Mouse (Mus musculus): ENCODE data around the gene Kif15.

Gene Kif15

DNA sequence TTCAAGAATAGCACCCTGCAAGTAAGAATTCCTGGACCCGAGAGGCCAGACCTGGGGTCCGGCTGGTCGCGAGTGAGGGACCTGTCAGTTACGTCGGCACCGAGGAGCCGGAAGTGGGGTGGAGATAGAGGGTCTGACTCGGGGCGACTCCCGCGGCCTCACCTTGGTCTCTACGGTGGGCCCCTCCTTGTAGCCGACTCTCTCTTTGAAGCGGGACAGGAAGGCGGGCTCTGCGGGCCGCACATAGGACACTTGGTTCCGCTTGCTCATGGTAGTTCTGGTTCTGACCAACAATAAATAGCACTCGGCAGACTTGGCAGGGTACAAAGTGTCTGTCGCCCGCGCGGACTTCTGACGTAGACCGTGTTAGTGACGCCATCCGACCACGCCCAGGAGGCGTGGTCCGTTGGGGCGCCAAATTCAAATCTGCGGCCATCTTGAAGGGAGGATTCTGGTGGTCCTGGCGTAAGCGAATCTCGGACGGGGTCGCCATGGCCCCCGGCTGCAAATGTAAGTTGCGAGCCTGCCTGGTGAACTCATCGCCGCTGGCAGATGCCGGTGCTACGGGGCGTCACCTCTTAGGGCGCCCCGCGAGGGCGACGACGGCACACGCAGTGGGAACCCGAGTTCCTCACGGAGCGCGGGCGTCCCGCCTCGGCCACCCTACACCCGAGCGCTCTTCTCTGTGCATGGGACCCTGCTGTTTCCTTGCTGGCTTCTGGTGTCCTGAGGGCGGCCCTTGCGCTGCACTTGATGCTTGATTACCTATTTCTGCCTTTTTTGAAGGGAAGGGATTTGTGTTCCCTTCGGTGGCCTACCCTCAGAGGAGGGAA is at the start of gene Kif15, which contains the start of gene 1110059G10Rik:
TSS of gene Kif15 (plus strand) at position 404 of the 833 bp plus-strand sequence.
TSS of gene 1110059G10Rik (minus strand) at position 358 of the 833 bp plus-strand sequence.
- DNase-seq (ENCODE audit: low spot score): peak; percentile 90

DNA sequence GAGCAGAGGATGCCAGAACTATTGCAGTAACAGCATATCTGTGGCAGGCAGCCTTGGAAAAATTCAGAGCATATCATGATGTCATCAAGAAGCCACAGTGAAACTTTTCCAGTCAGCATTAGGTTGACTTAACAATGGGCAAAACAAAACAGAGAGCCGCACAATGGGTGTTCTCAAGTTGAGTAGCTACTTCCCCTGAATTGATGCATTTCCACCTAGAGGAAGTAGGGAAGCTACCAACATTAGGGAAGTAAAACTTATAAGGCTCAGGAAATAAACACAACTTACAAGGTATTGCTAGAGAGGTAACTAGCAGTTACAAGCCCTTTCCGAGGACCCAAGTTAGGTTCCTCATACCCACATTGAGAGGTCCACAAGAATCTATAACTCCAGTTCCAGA is 49.8 kb upstream of the Kif15 start:
- DNase-seq (ENCODE audit: low spot score): no peak

DNA sequence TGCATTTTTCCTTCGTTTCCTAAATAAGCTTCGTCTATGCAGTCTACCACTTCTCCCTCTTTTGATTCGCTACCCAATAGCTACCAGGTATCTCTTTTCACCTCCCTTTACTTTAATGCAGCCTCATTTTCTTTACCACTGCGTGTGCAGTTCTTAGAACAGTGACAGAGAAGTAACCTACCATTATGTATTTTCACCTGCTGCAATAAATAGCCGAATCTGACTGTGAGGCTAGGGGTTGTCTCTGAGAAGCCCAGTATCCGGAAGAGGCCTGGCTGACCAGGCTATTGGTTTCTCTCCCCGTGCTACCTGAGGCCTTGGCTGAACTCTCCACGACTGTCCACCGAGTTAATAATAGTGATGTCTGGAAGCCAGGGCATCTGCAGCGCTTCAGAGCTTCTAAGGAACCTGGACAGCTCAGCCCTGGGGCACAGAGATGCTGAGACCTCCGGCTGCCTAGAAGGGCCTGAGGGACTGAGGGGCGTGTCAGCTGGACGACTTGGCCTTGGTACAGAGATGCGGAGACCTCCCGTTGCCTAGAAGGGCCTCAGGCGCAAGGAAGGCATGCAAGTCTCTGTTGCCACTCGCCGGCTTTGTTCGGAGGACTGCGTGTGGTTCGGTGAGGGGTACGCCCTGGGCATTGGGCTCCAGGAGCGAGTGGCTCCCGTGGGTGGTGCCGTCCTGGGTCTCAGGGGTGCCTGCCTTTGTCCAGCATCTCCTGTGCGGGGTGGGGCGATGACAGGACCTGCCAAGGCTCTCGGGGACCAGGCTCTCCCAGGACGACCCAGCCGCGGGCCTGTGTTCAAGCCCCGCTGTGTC is 47.9 kb upstream of the Kif15 start:
- DNase-seq (ENCODE audit: low spot score): peak; percentile 73

DNA sequence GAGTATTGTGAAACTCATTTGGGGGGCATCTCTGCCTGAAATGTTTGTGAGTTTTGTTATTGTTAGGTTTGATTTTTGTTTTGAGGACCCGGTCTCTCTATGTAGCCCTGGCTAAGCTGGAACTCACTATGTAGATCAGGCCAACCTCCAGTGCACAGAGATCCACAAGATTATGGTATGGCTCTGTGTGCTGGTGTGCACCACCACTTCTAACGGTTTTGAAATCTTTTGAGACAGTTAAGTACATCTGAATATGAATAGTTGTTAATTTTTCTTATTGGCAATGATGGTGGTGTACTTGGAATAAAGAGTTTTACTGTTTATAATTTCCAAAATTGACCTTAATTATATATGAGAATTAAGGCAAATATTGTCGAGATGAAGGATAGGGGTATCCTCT is 28.4 kb upstream of the Kif15 start:
- no peak for DNase-seq (ENCODE audit: low spot score)

DNA sequence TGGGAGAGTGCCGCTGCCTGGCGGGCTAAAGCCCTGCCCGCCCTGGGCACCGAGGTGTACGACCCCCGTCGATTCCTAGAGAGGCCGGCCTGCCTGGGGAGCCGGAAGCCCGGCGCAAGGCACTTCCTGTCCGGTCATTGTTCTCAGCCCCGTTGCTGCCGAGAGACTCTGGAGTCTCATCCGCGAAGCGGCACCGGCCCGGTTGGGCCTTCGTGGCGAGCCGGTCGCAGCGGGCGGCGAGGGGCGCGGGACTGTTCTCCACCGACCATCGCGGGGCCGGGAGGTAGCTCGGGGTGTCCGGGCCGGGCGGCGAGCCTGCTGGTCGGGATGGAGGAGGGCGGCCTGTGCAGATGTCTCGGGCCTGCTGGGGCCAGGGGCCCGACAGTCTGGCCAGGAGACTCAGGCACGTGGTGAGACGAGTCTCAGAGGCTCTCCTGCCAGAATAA is 27.9 kb upstream of the Kif15 start, which contains the start of gene Zfp105:
TSS of gene Zfp105 (plus strand) at position 137 of the 446 bp plus-strand sequence.
- peak; percentile 79 for DNase-seq (ENCODE audit: low spot score)

DNA sequence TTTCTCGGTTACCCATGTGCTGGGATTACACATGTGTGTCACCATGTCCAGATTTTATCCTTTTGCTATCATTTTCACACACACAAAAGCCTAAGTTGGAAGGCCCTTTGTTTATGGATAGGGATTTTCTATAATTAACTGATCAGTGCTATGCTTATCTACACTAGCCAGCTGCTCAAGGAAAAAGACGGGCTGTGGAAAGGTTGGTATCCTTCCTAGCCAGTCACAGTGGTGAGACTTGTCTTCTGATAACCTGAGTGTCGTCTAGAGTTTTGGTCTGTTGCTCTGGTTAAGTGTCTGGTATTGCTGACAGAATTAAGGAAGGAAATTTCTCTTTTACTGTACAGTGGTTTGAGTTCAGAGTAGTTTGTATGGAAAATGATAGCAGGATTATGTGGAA is 21.9 kb upstream of the Kif15 start:
- no peak for DNase-seq (ENCODE audit: low spot score)

DNA sequence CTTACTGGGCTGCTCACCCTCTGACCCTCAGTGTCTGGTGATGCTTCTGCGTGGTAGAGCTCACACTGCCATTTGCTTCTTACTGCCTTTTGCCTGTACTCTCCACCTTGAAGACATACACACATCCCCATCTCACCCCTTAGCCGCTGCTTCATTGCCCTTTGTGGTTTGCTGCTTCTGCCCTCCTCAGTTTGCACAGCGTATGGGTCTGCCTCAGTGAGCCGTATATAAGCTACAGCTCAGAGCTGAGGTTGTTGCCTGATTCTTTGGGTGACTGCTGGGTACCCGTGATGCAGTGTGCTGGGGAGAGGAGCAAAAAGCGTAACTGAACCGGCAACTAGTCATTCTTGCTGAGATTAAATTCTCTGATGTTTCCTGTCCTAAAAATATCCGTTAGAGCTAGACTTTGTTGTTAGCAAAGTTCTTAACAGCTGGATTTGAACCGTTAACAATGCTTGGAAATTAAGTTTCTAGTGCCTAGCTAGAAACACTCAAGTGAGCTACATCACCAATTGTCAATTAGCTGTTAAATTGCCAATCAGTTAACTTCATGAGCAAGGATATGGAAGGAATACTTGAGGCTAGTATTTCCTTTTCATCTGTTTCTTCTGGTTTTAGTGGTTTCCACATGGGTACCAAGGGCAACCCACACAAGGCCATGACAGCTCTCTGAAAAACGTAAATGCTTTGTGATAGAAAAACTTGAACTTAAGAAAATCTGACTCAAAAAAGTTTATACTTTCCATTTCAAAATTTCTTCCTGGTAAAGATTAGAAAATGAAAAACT is 47.8 kb downstream of the Kif15 start:
- no peak for DNase-seq (ENCODE audit: low spot score)

DNA sequence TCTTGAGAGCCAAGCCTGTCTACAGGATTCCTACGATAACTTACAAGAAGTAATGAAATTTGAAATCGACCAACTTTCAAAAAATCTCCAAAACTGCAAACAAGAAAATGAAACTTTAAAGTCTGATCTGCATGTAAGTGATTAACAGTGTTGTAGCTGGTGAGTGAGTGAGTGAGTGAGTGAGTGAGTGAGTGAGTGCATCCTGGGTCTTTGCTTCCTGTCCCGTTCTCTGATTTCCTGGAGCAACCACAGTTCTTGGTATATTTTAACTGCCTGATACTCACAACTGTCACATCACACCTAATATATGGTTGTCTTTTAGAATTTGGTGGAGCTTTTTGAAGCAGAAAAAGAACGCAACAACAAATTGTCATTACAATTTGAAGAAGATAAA is 48.3 kb downstream of the Kif15 start:
- no peak for DNase-seq (ENCODE audit: low spot score)

DNA sequence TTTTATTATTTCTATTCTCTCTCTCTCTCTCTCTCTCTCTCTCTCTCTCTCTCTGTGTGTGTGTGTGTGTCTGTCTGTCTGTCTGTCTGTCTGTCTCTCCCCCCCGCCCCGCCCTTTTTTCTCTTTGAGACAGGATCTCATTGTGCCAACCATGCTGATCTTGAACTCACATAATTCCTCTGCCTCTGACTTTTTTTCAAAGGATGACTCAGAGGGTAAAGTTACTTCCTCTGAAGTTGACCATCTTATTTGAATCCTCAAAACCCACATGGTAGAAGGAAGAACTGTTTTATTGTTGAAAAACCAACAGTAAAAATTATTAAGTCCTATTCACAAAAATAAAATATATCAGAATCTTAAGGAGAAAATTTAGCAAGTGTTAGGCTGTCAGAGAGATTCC is 53.9 kb downstream of the Kif15 start:
- DNase-seq (ENCODE audit: low spot score): no peak

DNA sequence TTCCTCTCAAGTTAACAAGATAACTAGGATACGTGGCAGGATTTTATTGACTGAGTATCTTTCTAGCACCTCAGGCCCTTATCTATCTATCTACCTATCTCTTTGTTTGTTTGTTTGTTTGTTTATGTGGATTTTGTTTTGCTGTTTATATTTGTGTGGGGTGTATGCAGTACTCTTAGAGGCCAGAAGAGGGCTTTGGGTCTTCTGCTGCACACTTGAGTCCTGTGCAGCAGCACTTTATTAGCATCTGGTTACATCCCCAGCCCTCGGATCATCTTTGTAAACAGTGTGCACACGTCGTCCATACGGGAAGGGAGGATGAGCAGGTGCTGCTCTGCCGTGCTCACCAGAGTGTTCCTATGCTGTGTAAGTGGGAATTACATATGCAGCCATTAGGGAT is 55.2 kb downstream of the Kif15 start:
- DNase-seq (ENCODE audit: low spot score): no peak

DNA sequence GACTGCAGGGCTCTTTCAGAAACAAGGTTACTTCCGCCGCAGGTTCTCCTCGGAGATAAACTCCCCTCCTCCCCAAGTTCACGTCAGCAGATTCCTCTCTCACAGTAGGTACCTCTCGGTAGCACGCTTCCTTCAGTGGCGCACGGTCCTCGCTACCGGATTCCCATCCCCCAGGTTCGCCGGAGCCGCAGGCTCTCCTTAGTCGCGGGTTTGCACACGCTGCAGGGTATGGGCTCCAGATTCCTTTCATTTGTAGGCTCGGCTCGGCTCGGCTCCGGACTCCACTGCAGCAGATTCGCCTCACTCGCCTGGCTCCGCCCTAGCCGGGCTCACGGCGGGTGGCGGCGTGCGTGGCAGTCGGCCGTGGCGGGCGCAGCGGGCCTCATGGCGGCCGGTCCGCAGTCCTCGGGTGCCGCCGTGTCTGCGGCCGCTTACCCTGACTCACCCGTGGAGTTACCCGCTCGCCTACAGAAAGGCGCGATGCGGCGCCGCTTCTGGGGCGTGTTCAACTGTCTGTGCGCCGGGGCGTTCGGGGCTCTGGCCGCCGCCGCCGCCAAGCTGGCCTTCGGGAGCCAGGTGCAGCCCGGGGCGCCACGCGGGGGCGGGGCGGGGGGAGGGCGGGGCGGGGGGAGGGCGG is 70.3 kb downstream of the Kif15 start, which contains the start of gene Tmem42:
TSS of gene Tmem42 (plus strand) at position 332 of the 637 bp plus-strand sequence.
- peak; percentile 88 for DNase-seq (ENCODE audit: low spot score)

DNA sequence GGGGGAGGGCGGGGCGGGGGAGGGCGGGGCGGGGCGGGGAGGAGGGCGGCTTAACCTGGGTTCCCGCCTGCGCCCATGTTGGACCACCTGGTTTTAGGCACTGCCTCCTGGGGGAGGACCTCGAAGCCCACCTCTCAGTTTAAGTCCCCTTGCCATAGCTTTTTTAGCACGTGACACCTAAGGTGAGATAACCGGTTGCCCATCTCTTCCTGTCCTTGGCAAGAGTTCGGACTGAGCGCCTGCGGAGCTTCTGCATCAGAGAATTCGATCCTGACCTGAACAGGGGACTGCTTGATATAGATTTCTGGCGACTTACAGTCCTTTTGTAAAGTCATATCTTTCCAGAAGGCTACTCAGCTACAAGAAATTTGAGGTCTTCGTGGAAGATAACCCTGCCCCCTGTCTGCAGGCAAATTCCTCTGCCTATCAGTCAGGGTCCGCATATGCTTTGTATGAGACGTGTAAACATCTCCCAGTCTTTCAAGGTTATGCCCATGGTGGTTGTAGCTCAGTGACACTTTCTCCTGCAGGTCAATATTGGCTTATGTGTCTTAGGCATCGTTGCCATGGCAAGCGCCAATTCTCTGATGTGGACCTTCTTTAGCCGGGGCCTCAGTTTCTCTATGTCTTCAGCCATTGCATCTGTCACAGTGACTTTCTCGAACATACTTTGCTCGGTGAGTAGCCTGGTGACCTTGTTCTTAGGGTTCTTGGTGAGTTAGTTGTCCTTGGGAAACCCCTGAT is 71.0 kb downstream of the Kif15 start:
- DNase-seq (ENCODE audit: low spot score): no peak

DNA sequence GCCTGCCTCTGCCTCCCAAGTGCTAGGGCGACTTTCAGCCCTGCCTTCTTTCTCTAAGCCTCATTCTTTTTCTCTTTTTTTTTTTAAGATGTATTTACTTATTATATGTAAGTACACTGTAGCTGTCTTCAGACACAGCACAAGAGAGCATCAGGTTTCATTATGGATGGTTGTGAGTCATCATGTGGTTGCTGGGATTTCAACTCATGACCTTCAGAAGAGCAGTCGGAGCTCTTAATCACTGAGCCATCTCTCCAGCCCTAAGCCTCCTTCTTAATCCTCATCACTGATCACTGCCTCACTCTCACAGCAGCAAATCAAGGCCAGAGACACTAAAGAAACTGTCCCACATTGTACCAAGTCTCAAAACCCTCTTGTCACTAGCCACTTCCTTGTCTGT is 73.4 kb downstream of the Kif15 start:
- DNase-seq (ENCODE audit: low spot score): no peak

DNA sequence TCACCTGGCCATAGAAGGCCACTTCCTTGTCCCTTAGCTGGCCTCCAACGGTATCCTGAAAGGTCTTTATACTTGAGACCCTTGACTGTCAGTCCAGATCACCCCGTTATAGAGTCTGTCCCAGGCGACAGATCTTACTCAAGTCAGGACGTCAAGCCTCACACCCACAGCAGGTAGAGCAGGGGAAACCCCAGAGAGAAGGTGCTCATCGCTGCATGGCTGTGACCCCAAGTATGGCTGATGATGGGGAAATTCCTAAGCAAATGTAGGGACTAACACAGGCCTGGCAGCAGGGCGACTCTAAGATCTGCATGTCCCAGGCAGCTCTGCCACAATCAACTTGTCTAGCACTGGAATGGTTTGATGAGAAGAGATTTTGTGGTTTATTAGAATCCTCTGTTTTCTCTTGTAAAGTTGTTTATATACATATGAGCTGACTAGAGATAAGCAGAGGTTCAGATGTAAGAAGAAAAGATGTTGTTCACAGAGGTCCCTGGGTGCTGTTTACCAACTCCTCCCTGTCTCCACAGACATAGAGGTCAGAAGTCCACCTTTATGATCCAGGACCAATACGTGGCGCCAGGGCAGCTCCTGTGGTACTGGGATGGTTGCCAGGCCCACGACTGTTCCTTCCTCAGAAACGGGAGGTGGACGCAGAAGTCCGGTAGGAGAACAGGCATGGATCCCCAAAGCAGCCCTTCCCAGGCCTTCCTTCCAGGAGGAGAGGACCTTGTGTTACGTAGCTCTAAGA is 80.8 kb downstream of the Kif15 start:
- no peak for DNase-seq (ENCODE audit: low spot score)

DNA sequence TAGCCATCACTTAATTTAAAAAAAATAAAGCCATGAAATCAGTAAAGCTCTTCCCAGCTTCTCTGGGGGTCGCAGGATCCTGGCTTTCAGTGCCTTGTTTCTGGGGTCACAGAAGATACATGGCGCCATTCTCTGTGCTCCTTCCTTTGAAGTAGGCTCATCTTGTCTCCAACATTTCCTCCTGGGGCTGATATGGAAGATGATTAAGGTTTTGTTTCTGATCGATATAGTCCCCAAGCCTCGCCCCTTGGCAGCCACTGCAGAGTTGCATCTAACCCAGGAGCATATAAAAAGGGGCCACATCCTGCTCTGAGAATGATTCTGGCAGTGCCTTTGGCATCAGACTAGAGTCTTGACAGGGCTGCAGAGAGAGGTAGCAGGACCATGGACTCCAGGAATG is 83.6 kb downstream of the Kif15 start, which contains the start of gene Tgm4:
TSS of gene Tgm4 (plus strand) at position 301 of the 400 bp plus-strand sequence.
- no peak for DNase-seq (ENCODE audit: low spot score)

DNA sequence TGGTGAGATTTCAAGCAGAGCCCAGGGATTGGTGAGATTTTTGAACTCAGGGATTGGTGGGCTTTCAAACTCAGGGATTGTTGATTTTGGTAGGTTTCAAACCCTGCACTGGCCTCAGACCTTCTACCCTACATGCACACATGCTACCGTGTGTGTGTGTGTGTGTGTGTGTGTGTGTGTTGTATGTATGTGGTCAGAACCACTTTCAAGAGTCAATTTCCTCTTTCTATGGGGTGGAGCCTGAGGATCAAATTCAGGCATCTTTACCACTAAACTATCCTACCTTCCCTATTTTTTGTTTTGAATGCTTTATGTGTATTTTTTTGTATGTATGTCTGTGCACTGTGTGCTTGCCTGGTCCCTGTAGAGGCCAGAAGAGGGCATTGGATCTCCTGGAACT is 96.8 kb downstream of the Kif15 start:
- DNase-seq (ENCODE audit: low spot score): no peak

DNA sequence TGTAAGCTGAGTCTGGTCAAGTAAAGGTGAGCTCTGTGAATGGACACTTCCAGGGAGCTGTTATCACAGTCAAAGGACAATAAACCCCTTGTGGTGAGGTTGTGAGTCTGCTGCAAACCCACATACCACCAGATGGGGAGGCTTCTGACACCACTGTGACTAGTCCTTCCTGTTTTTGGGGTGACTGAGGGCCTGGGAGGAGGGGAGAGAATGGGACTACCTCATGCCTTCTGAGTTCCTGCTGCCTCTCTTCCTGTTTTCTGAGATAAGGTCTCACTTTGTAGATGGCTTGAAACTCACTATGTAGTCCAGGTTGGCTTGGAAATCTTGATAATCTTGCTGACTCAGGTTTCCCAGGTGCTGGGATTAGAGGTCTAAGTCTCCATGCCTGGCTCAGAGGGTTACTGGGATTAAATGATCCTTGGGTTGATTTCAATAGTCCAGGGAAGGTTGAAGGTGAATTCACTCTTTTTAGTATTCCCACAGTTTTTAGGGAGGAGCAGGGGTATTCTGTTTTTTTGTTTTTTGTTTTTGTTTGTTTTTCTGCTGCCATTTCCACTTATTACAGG is 108.0 kb downstream of the Kif15 start:
- DNase-seq (ENCODE audit: low spot score): no peak

DNA sequence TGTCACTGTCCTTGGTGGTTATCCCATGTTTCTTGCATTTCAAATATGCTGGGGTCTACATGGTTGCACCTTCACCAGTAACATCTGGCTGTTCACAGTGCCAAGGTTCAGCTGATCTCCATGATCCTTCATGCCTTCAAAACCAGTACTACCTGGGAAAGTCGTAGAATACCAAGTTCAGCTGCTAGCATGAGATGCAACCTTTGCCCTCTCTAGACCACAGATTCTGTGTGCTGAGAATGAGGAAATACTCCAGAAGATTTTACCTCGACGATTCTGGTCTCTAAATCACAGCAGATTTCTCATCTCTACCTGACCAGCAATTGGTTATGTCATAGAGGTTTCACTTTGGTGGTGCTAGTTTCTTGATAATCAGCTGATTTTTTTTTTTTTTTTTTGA is 109.3 kb downstream of the Kif15 start:
- DNase-seq (ENCODE audit: low spot score): no peak
